Mouse (Mus musculus) embryonic fibroblast, embryonic 13.5 days (primary cell): ENCODE measurements at regions not wholly inside any gene's neighbourhood (a gene's known extent, or its start where the extent isn't known, plus 50 kb on each side); places are given as distances from the start of the nearest gene placed in this dataset.

ENCODE experiments used
- CTCF ChIP-seq: IDR thresholded peaks from 2 replicates; pipeline ENCODE4 v1.5.1; 2011; ENCODE audit warnings: mild to moderate bottlenecking, control low read depth, low read length, moderate library complexity, borderline replicate concordance; ENCODE audit not compliant: insufficient read depth
- POLR2A ChIP-seq: IDR thresholded peaks from 2 replicates; pipeline ENCODE4 v1.6.1; 2011; ENCODE audit warnings: low read depth, mild to moderate bottlenecking, control low read depth, low read length, moderate library complexity

DNA sequence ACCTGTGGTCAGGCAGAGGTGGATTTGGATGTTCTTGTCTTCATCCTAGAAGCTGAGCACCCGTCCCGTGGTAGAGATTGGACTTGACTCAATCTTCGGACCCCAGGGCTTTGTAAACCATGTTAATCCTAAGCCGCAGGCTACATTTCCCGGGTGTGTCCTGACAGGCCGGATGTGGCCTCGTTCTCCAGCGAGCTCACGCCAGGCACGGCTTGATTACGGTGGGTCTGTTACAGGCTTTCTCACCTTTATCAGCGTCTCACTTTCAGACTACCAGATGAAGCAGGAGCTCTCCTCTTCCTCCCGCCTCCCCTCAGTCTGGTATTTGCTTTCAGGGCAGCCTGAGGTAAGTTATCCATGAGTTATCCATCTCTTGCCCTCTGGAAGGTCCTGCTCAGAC, 156.4 kb upstream of the Six2 start:
- TF ChIP-seq CTCF: no peak
- TF ChIP-seq POLR2A: no peak
